Mouse (Mus musculus): ENCODE measurements around the gene Rps16.

DNA sequence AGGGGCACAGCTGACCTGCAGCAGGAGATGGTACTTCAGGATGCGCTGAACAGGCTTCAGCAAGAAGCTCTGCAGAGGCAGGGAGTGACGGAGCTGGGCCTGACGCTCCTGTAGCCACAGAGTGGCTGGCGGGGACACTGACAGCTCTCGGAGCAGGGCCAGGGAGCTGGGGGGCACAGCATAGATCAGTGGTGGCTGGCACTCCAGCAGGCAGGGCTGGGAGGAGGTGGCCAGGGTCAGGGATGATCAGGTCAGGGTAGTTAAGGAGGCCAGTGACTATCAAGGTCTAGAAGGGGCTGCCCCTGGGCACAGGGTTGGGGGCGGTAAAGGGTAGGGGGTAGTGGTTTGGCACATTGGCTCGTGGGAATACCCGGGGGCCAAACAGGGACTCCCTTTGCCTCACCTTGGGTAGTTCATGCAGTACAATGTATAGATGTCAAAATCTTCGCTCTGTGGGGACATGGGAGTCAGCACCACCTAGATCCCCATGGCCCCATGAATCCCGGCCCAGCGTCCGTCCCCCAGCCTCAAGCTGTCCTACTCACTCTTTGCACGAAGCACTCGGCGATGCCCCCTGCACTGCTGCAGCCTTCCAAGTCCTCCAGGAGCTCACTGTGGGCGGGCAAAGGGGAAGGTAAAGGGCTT, 17.9 kb downstream of the Rps16 start:
- TF ChIP-seq CTCF (IDR thresholded peaks at IDR 0.05; ENCODE audit: control insufficient read depth, insufficient read depth, insufficient read length) (no peak), MAX (IDR thresholded peaks at IDR 0.05) (no peak)
